Comparison of ENCODE assay signal across 22 mouse cellular contexts in the genomic region with DNA sequence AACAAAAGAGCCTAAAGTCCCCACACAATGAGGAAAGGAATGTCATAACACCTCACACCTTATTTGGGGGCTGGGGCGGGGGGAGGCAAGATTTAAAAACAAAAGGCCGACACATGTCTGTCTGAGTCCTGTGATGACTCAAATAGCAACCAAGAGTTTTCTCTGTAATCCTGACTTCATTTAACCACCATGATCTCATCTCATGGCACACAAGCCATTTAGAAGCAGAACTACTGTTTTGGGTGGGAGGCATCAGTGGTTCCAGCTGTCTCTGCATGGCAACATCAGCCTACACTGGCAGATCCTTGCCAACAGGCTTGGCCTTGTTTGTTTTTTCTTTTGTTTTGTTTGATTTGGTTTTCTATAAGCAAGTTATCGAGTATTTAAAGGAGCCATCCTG. TPM values are rescaled to one million over a fixed set of nuclear protein-coding genes. Genes with fewer than 3 reads are reported as not detected.
DNase-seq lines count a peak whose midpoint lies in the region; ATAC-seq lines count a peak whose summit lies in the region.
"Had no signal": no experiment of that assay in that cellular context is flagged by ENCODE, and none has a peak within 500 bp of the region (broad histone marks: within the 10 kb centered on the region; RNA-seq: fewer than 3 reads in every experiment).

No protein-coding gene starts in this region.

- H3K4me1 ChIP-seq in hindbrain, embryonic 12.5 days = no peaks in the 10 kb centered on the region
- H3K4me1 ChIP-seq: forebrain, embryonic 10.5 days; forebrain, embryonic 15.5 days; hindbrain, embryonic 13.5 days had no signal

- no peaks in the 10 kb centered on the region for H3K36me3 ChIP-seq in hindbrain, embryonic 12.5 days

- peak; percentile 66 for ATAC-seq in frontal cortex, adult (ENCODE audit: low TSS enrichment)
- no peak for ATAC-seq in hindbrain, embryonic 12.5 days (ENCODE audit: low FRiP score)
- ATAC-seq: activated CD4-positive, CD25-positive, alpha-beta regulatory T cell, adult 4 months; forebrain, embryonic 15.5 days; hindbrain, embryonic 16.5 days; intestine, embryonic 16.5 days had no signal

- 94% methylated on average over 3 of the region's 3 CpGs for WGBS in hindbrain, embryonic 12.5 days

- no peak overlapping the region for H3K4me2 ChIP-seq in hindbrain, embryonic 12.5 days (replicated peaks)
- H3K4me2 ChIP-seq: forebrain, embryonic 15.5 days; heart, embryonic 11.5 days; hindbrain, embryonic 13.5 days had no signal

- no peak overlapping the region for H3K27ac ChIP-seq in hindbrain, embryonic 12.5 days
- H3K27ac ChIP-seq: forebrain, embryonic 10.5 days; forebrain, embryonic 15.5 days; gastrocnemius, adult 2 months; hindbrain, embryonic 13.5 days had no signal

- H3K4me3 ChIP-seq in hindbrain, embryonic 12.5 days = no peak overlapping the region
- H3K4me3 ChIP-seq: forebrain, embryonic 10.5 days; forebrain, embryonic 15.5 days; gastrocnemius, adult 2 months; hindbrain, embryonic 13.5 days had no signal

- no peaks in the 10 kb centered on the region for H3K27me3 ChIP-seq in hindbrain, embryonic 12.5 days
- H3K27me3 ChIP-seq: forebrain, embryonic 15.5 days; hindbrain, embryonic 13.5 days had no signal

- DNase-seq in frontal cortex, postnatal 14 days (ENCODE audit: low spot score in 2 of 2) = no peak
- DNase-seq in right cerebral cortex, postnatal 14 days = peak; percentile 1
- no peak for DNase-seq in right cerebral cortex, adult 18-20 months
- DNase-seq in brain, adult 2 months (ENCODE audit: low read depth, low spot score) = peak; percentile 71
- DNase-seq in telencephalon, adult 2 months (ENCODE audit: low read depth, low spot score) = peak; percentile 41
- DNase-seq in adrenal gland, postnatal 10 days = no peak
- DNase-seq: adrenal gland, adult 8-10 months; adrenal gland, postnatal 36 days; cerebellum, adult 18-20 months; cerebellum, adult 9-10 months; cerebellum, postnatal 14 days; gastrocnemius, adult 2 months; gastrocnemius, postnatal 14 days had no signal

- no peaks in the 10 kb centered on the region for H3K9me3 ChIP-seq in hindbrain, embryonic 12.5 days (replicated peaks)
- H3K9me3 ChIP-seq: forebrain, embryonic 10.5 days; forebrain, embryonic 15.5 days; hindbrain, embryonic 13.5 days had no signal

- H3K9ac ChIP-seq in hindbrain, embryonic 12.5 days = no peak overlapping the region
- H3K9ac ChIP-seq: forebrain, embryonic 15.5 days; hindbrain, embryonic 13.5 days had no signal

RNA-seq across cellular contexts. Expression of a gene that starts 29.9 kb away (rescaled TPM):
- 10 to 100 TPM; 46.2 to 49.2 TPM for total RNA-seq in adrenal gland, postnatal 10 days (2021)
- 84.9 and 91.5 TPM in 2 replicates for polyA plus RNA-seq in hindbrain, embryonic 12.5 days (2016; fragmentation: Nextera tagmentation; extraction: Ambion mirVana)

Comparison
In these comparisons a context has a peak if more than half of its experiments do, and no peak if none do; other contexts are left out.
1. DNase-seq: peak in right cerebral cortex, postnatal 14 days (single experiment), brain, adult 2 months (single experiment) and telencephalon, adult 2 months (single experiment); none in frontal cortex, postnatal 14 days (0 of 2), right cerebral cortex, adult 18-20 months (single experiment) and adrenal gland, postnatal 10 days (single experiment).